Mouse (Mus musculus) lung, postnatal 14 days (tissue): Measurements from ENCODE around the gene Trim60.

Source experiments
- DNase-seq: peaks from one replicate; pipeline ENCODE4 v3.0.0; 2021

Gene Trim60

GRCm38 (mm10) chr8:64983150-64983897, 35.1 kb downstream of the Trim60 start:
- DNase-seq: no peak

GRCm38 (mm10) chr8:64962836-64963235, 55.5 kb downstream of the Trim60 start:
- DNase-seq: no peak

- no peak for DNase-seq
Measured at GRCm38 (mm10) chr8:64959025-64959424, 59.4 kb downstream of the Trim60 start.

- no peak for DNase-seq
Measured at GRCm38 (mm10) chr8:64952101-64952500, 66.3 kb downstream of the Trim60 start.
